Mouse (Mus musculus) MEL (cell line): ENCODE data around the gene Stk4. TPM values are rescaled to one million over a fixed set of nuclear protein-coding genes. Genes with fewer than 3 reads are reported as not detected.

Experiments used
- DNase-seq: peaks from one replicate; pipeline ENCODE4 v3.0.0; 2011; ENCODE audit warnings: low read depth, low spot score
- H3K27ac ChIP-seq: 2 replicates; pipeline ENCODE4 v1.5.1; 2012; ENCODE audit warnings: low read depth, mild to moderate bottlenecking, control low read depth, low read length, moderate library complexity; ENCODE audit not compliant: control insufficient read depth
- H3K27me3 ChIP-seq, 2 experiments: fragments of 150-350 bp in 1 of 2; sonication (generic) in 1 of 2; 2 replicates each; pipeline ENCODE4 v1.6.1; 2012; ENCODE audit warnings: low read length in 2 of 2, mild to moderate bottlenecking in 2 of 2, improper control_type of control experiment in 1 of 2, moderate library complexity in 1 of 2; ENCODE audit not compliant: insufficient read depth in 2 of 2, control insufficient read depth in 1 of 2
- H3K36me3 ChIP-seq, 2 experiments: 2 replicates each; pipeline ENCODE4 v1.6.1; 2012 to 2014; ENCODE audit warnings: low read length in 2 of 2, improper control_type of control experiment in 1 of 2, inconsistent platforms in 1 of 2, mild to moderate bottlenecking in 1 of 2; ENCODE audit not compliant: insufficient read depth in 2 of 2, control insufficient read depth in 1 of 2
- H3K4me1 ChIP-seq, 2 experiments: fragments of 150-350 bp in 1 of 2; sonication (generic) in 1 of 2; 2 replicates each; pipeline ENCODE4 v1.6.1; 2012; ENCODE audit warnings: low read length in 2 of 2, improper control_type of control experiment in 1 of 2, mild to moderate bottlenecking in 1 of 2; ENCODE audit not compliant: insufficient read depth in 2 of 2, control insufficient read depth in 1 of 2
- H3K4me3 ChIP-seq, 2 experiments: fragments of 150-350 bp in 1 of 2; sonication (generic) in 1 of 2; 2 replicates each; pipeline ENCODE4 v1.5.1; 2012; ENCODE audit warnings: low read depth in 2 of 2, low read length in 2 of 2, mild to moderate bottlenecking in 2 of 2, moderate library complexity in 2 of 2, control low read depth in 1 of 2, improper control_type of control experiment in 1 of 2; ENCODE audit not compliant: control insufficient read depth in 1 of 2, insufficient read depth in 1 of 2
- H3K79me2 ChIP-seq: 2 replicates; pipeline ENCODE4 v1.6.1; 2012; ENCODE audit warnings: mild to moderate bottlenecking, low read length, moderate library complexity; ENCODE audit not compliant: control insufficient read depth, poor library complexity, insufficient read depth
- H3K9ac ChIP-seq: 2 replicates; pipeline ENCODE4 v1.6.1; 2012; ENCODE audit warnings: low read depth, mild to moderate bottlenecking, control low read depth, low read length, moderate library complexity; ENCODE audit not compliant: control insufficient read depth, poor library complexity, severe bottlenecking
- H3K9me3 ChIP-seq: fragments of 150-350 bp; sonication (generic); replicated peaks from 2 replicates; pipeline ENCODE4 v1.6.1; 2012; ENCODE audit warnings: mild to moderate bottlenecking, low read length, improper control_type of control experiment, moderate library complexity; ENCODE audit not compliant: insufficient read depth
- CHD2 ChIP-seq: IDR thresholded peaks from 2 replicates; pipeline ENCODE4 v1.6.1; 2011; ENCODE audit warnings: low read length, improper control_type of control experiment
- E2F4 ChIP-seq: IDR thresholded peaks from 2 replicates; pipeline ENCODE4 v1.6.1; 2011; ENCODE audit warnings: low read depth, low read length, improper control_type of control experiment, borderline replicate concordance
- ELF1 ChIP-seq: IDR thresholded peaks from 2 replicates; pipeline ENCODE4 v1.6.1; 2014; ENCODE audit warnings: low read depth, mild to moderate bottlenecking, inconsistent platforms, low read length, improper control_type of control experiment, moderate library complexity
- EP300 ChIP-seq, 2 experiments: IDR thresholded peaks; 2 replicates each; pipeline ENCODE4 v1.6.1; 2011; ENCODE audit warnings: improper control_type of control experiment in 2 of 2, low read length in 2 of 2, low read depth in 1 of 2, mild to moderate bottlenecking in 1 of 2
- GABPA ChIP-seq: IDR thresholded peaks from 2 replicates; pipeline ENCODE4 v1.6.1; 2012; ENCODE audit warnings: low read depth, mild to moderate bottlenecking, inconsistent platforms, low read length, improper control_type of control experiment, moderate library complexity
- GATA1 ChIP-seq: IDR thresholded peaks from 2 replicates; pipeline ENCODE4 v1.6.1; 2011; ENCODE audit warnings: low read depth, low read length, improper control_type of control experiment
- HCFC1 ChIP-seq: IDR thresholded peaks from 2 replicates; pipeline ENCODE4 v1.6.1; 2012; ENCODE audit warnings: low read depth, mild to moderate bottlenecking, inconsistent platforms, low read length, improper control_type of control experiment, moderate library complexity
- JUND ChIP-seq: IDR thresholded peaks from 2 replicates; pipeline ENCODE4 v1.6.1; 2011; ENCODE audit warnings: low read depth, mild to moderate bottlenecking, improper control_type of control experiment, low read length
- KAT2A ChIP-seq: conservative IDR thresholded peaks from 2 replicates; pipeline ENCODE4 v1.6.1; 2012; ENCODE audit warnings: low read depth, low read length, improper control_type of control experiment, inconsistent platforms
- MAZ ChIP-seq: IDR thresholded peaks from 2 replicates; pipeline ENCODE4 v1.6.1; 2012; ENCODE audit warnings: low read depth, mild to moderate bottlenecking, inconsistent platforms, low read length, improper control_type of control experiment
- MEF2A ChIP-seq: IDR thresholded peaks from 2 replicates; pipeline ENCODE4 v1.6.1; 2014; ENCODE audit warnings: low read depth, mild to moderate bottlenecking, inconsistent platforms, low read length, improper control_type of control experiment; ENCODE audit not compliant: poor library complexity, insufficient replicate concordance, severe bottlenecking; ENCODE audit errors: extremely low read depth
- MXI1 ChIP-seq: IDR thresholded peaks from 2 replicates; pipeline ENCODE4 v1.6.1; 2011; ENCODE audit warnings: mild to moderate bottlenecking, low read depth, low read length, improper control_type of control experiment
- MYB ChIP-seq: IDR thresholded peaks from 2 replicates; pipeline ENCODE4 v1.6.1; 2011; ENCODE audit warnings: mild to moderate bottlenecking, low read depth, low read length, improper control_type of control experiment
- NELFE ChIP-seq: IDR thresholded peaks from 2 replicates; pipeline ENCODE4 v1.6.1; 2011; ENCODE audit warnings: low read depth, low read length, improper control_type of control experiment
- NRF1 ChIP-seq: IDR thresholded peaks from 2 replicates; pipeline ENCODE4 v1.6.1; 2014; ENCODE audit warnings: low read depth, mild to moderate bottlenecking, inconsistent platforms, low read length, improper control_type of control experiment, moderate library complexity; ENCODE audit not compliant: poor library complexity, insufficient read depth, severe bottlenecking
- POLR2A ChIP-seq, 2 experiments: IDR thresholded peaks; 2 replicates each; pipeline ENCODE4 v1.6.1; 2011 to 2012; ENCODE audit warnings: low read length in 2 of 2, mild to moderate bottlenecking in 2 of 2, control low read depth in 1 of 2, improper control_type of control experiment in 1 of 2, low read depth in 1 of 2, moderate library complexity in 1 of 2; ENCODE audit not compliant: control insufficient read depth in 1 of 2, insufficient read depth in 1 of 2, poor library complexity in 1 of 2
- POLR2AphosphoS5 ChIP-seq: IDR thresholded peaks from 2 replicates; pipeline ENCODE4 v1.6.1; 2012; ENCODE audit warnings: low read depth, borderline replicate concordance, mild to moderate bottlenecking, inconsistent platforms, low read length, moderate library complexity, mixed read lengths
- RCOR1 ChIP-seq: IDR thresholded peaks from 2 replicates; pipeline ENCODE4 v1.6.1; 2012; ENCODE audit warnings: low read depth, mild to moderate bottlenecking, inconsistent platforms, low read length, improper control_type of control experiment
- SIN3A ChIP-seq: IDR thresholded peaks from 2 replicates; pipeline ENCODE4 v1.6.1; 2012; ENCODE audit warnings: low read length, improper control_type of control experiment, inconsistent platforms
- TAL1 ChIP-seq: IDR thresholded peaks from 2 replicates; pipeline ENCODE4 v1.6.1; 2012; ENCODE audit warnings: mild to moderate bottlenecking, inconsistent platforms, low read length, moderate library complexity, mixed read lengths
- TBP ChIP-seq: IDR thresholded peaks from 2 replicates; pipeline ENCODE4 v1.8.0; 2011; ENCODE audit warnings: low read depth, low read length, improper control_type of control experiment
- TCF12 ChIP-seq: IDR thresholded peaks from 2 replicates; pipeline ENCODE4 v1.6.1; 2014; ENCODE audit warnings: low read depth, mild to moderate bottlenecking, inconsistent platforms, low read length, improper control_type of control experiment, moderate library complexity
- UBTF ChIP-seq: IDR thresholded peaks from 2 replicates; pipeline ENCODE4 v1.6.1; 2012; ENCODE audit warnings: low read depth, mild to moderate bottlenecking, inconsistent platforms, low read length, improper control_type of control experiment, moderate library complexity, borderline replicate concordance; ENCODE audit not compliant: insufficient read depth
- USF1 ChIP-seq: IDR thresholded peaks from 2 replicates; pipeline ENCODE4 v1.6.1; 2014; ENCODE audit warnings: low read depth, mild to moderate bottlenecking, inconsistent platforms, low read length, improper control_type of control experiment, moderate library complexity
- USF2 ChIP-seq, 2 experiments: IDR thresholded peaks; 2 replicates each; pipeline ENCODE4 v1.6.1; 2011 to 2012; ENCODE audit warnings: improper control_type of control experiment in 2 of 2, low read length in 2 of 2, borderline replicate concordance in 1 of 2, inconsistent platforms in 1 of 2, low read depth in 1 of 2, mild to moderate bottlenecking in 1 of 2; ENCODE audit not compliant: insufficient read depth in 1 of 2
- ZC3H11A ChIP-seq: IDR thresholded peaks from 2 replicates; pipeline ENCODE4 v1.6.1; 2012; ENCODE audit warnings: low read depth, mild to moderate bottlenecking, inconsistent platforms, low read length, improper control_type of control experiment
- ZNF384 ChIP-seq: IDR thresholded peaks from 2 replicates; pipeline ENCODE4 v1.6.1; 2012; ENCODE audit warnings: low read depth, mild to moderate bottlenecking, inconsistent platforms, low read length, improper control_type of control experiment
- polyA plus RNA-seq, 2 experiments: library from polyadenylated mRNA; stranded (reverse) in 1 of 2; unstranded in 1 of 2; fragments of >175 nt in 1 of 2; fragments of >200 nt in 1 of 2; gene quantifications; 2 replicates each; pipeline versions ENCODE4 v1.2.1 to v1.2.4; 2012; ENCODE audit warnings: low replicate concordance in 2 of 2, low read depth in 1 of 2; ENCODE audit not compliant: insufficient read length in 2 of 2, insufficient read depth in 1 of 2, missing spikeins in 1 of 2
- total RNA-seq: library from RNA; depleted of rRNA; stranded (reverse); fragments of 300-350 nt; gene quantifications from 2 replicates; pipeline ENCODE4 v1.2.3, GENCODE M21; 2012

The Stk4 gene
- total and polyA plus RNA-seq, 3 experiments: 46.8 to 56.1 TPM; not detected in 1

- Histone ChIP-seq H3K4me3 (no peak overlapping the region), H3K27ac (no peak overlapping the region), H3K79me2 (peaks cover 59% of the 10 kb centered on the region), H3K9ac (no peak overlapping the region), H3K9me3 (no peaks in the 10 kb centered on the region), H3K4me1 (peaks cover 0 to 27% of the 10 kb centered on the region in 2 experiments), H3K36me3 (peaks cover 6 to 36% of the 10 kb centered on the region in 2 experiments; a peak in 3 of 4 replicates), H3K27me3 (no peaks in the 10 kb centered on the region)
- DNase-seq: no peak
- TF ChIP-seq EP300 (IDR thresholded peaks at IDR 0.05; ENCODE audit: low read depth in 1 of 2, low read length in 2 of 2): no peak
- no peak for TF ChIP-seq TBP
- no peak for TF ChIP-seq GATA1
- no peak for TF ChIP-seq POLR2A (IDR thresholded peaks at IDR 0.05; ENCODE audit: control insufficient read depth in 1 of 2, insufficient read depth in 1 of 2, low read depth in 1 of 2, low read length in 2 of 2, poor library complexity in 1 of 2)
- no peak for TF ChIP-seq KAT2A
- TF ChIP-seq TCF12: no peak
- TF ChIP-seq HCFC1: no peak
- no peak for TF ChIP-seq MEF2A
- no peak for TF ChIP-seq GABPA
- TF ChIP-seq NRF1: no peak
- TF ChIP-seq MAZ: no peak
- no peak for TF ChIP-seq POLR2AphosphoS5
- TF ChIP-seq ZNF384: no peak
- TF ChIP-seq MYB: no peak
- TF ChIP-seq USF2 (IDR thresholded peaks at IDR 0.05; ENCODE audit: borderline replicate concordance in 1 of 2, insufficient read depth in 1 of 2, low read depth in 1 of 2, low read length in 2 of 2): no peak
- TF ChIP-seq E2F4: no peak
- no peak for TF ChIP-seq NELFE
- no peak for TF ChIP-seq USF1
- no peak for TF ChIP-seq MXI1
- TF ChIP-seq UBTF: no peak
Observed at GRCm38 (mm10) chr2:164072109-164072508, 2.0 kb downstream of the Stk4 start.

- Histone ChIP-seq H3K4me3 (no peak overlapping the region), H3K79me2 (peaks cover 63% of the 10 kb centered on the region), H3K9me3 (no peaks in the 10 kb centered on the region), H3K27me3 (no peaks in the 10 kb centered on the region), H3K9ac (no peak overlapping the region), H3K4me1 (peaks cover 0 to 27% of the 10 kb centered on the region in 2 experiments), H3K36me3 (peaks cover 6 to 46% of the 10 kb centered on the region in 2 experiments; a peak in 3 of 4 replicates), H3K27ac (no peak overlapping the region)
- no peak for DNase-seq
- TF ChIP-seq NRF1: no peak
- no peak for TF ChIP-seq CHD2
- TF ChIP-seq JUND: no peak
- TF ChIP-seq ZC3H11A: no peak
- TF ChIP-seq ELF1: no peak
- no peak for TF ChIP-seq HCFC1
- no peak for TF ChIP-seq SIN3A
- no peak for TF ChIP-seq RCOR1
- no peak for TF ChIP-seq TAL1
- TF ChIP-seq TBP: no peak
- no peak for TF ChIP-seq NELFE
Observed at GRCm38 (mm10) chr2:164073120-164073519, 3.0 kb downstream of the Stk4 start.
